Mouse (Mus musculus) heart, embryonic 15.5 days (tissue): ENCODE data around the gene Pgghg. TPM values are rescaled to one million over a fixed set of nuclear protein-coding genes. Genes with fewer than 3 reads are reported as not detected.

ENCODE experiments used
- polyA plus RNA-seq: library from polyadenylated mRNA; unstranded; fragments of >200 nt; fragmentation: Nextera tagmentation; extraction: Ambion mirVana; gene quantifications from 2 replicates; pipeline ENCODE4 v1.2.1, GENCODE M21; 2015

The Pgghg gene
- polyA plus RNA-seq, 1 experiment from 2014 or later, result 9.3 TPM

Other genes starting within 250 kb of the Pgghg start
- not detected in 2 replicates for gene Olfr541, start 244.1 kb upstream of the Pgghg start, polyA plus RNA-seq
- gene Cyp2e1, start 177.7 kb upstream of the Pgghg start, polyA plus RNA-seq, result not detected in 2 replicates
- 0.13 and 0.21 TPM in 2 replicates for gene Syce1, start 153.5 kb upstream of the Pgghg start, polyA plus RNA-seq
- gene Zfp941, start 119.2 kb upstream of the Pgghg start, polyA plus RNA-seq, result 0.78 and 0.95 TPM in 2 replicates
- gene Urah, start 106.4 kb upstream of the Pgghg start, polyA plus RNA-seq, result 0.68 and 1.4 TPM in 2 replicates
- 0.36 TPM in 1 of 2 replicates, not detected in the other for gene Scgb1c1, start 95.8 kb upstream of the Pgghg start, polyA plus RNA-seq
- not detected in 2 replicates for gene Odf3, start 93.6 kb upstream of the Pgghg start, polyA plus RNA-seq
- gene Gm45785, start 85.1 kb upstream of the Pgghg start, polyA plus RNA-seq, result not detected in 2 replicates
- 36.0 and 47.3 TPM in 2 replicates for gene Ric8a, start 84.4 kb upstream of the Pgghg start, polyA plus RNA-seq
- gene Bet1l, start 83.8 kb upstream of the Pgghg start, polyA plus RNA-seq, result 30.2 and 31.9 TPM in 2 replicates
- 154 and 179 TPM in 2 replicates for gene Psmd13, start 59.4 kb upstream of the Pgghg start, polyA plus RNA-seq
- gene Sirt3, start 59.1 kb upstream of the Pgghg start, polyA plus RNA-seq, result 54.1 and 55.8 TPM in 2 replicates
- 309 and 515 TPM in 2 replicates for gene Cox8b, start 40.9 kb upstream of the Pgghg start, polyA plus RNA-seq
- gene Nlrp6, start 20.5 kb upstream of the Pgghg start, polyA plus RNA-seq, result 0.24 and 2.8 TPM in 2 replicates
- 1.6 and 2.5 TPM in 2 replicates for gene Ifitm5, start 8.9 kb downstream of the Pgghg start, polyA plus RNA-seq
- gene Gm45717, start 14.5 kb downstream of the Pgghg start, polyA plus RNA-seq, result not detected in 2 replicates
- gene Ifitm2, start 14.6 kb downstream of the Pgghg start, polyA plus RNA-seq, result 459 and 624 TPM in 2 replicates
- 11.7 and 49.8 TPM in 2 replicates for gene Ifitm1, start 25.8 kb downstream of the Pgghg start, polyA plus RNA-seq
- 103 and 212 TPM in 2 replicates for gene Ifitm3, start 69.4 kb downstream of the Pgghg start, polyA plus RNA-seq
- gene Ifitm6, start 76.5 kb downstream of the Pgghg start, polyA plus RNA-seq, result 0.53 and 1.4 TPM in 2 replicates
- gene Gm17387, start 87.7 kb downstream of the Pgghg start, polyA plus RNA-seq, result not detected in 2 replicates
- 1.0 and 2.0 TPM in 2 replicates for gene B4galnt4, start 119.7 kb downstream of the Pgghg start, polyA plus RNA-seq
- gene Pkp3, start 136.8 kb downstream of the Pgghg start, polyA plus RNA-seq, result 0.97 and 5.9 TPM in 2 replicates
- gene Sigirr, start 159.2 kb downstream of the Pgghg start, polyA plus RNA-seq, result 3.6 and 5.6 TPM in 2 replicates
- gene Ano9, start 176.4 kb downstream of the Pgghg start, polyA plus RNA-seq, result 0.16 and 0.82 TPM in 2 replicates
- 51.9 and 56.5 TPM in 2 replicates for gene Ptdss2, start 181.0 kb downstream of the Pgghg start, polyA plus RNA-seq
- 86.6 and 111 TPM in 2 replicates for gene Rnh1, start 231.5 kb downstream of the Pgghg start, polyA plus RNA-seq